In the genomic region with DNA sequence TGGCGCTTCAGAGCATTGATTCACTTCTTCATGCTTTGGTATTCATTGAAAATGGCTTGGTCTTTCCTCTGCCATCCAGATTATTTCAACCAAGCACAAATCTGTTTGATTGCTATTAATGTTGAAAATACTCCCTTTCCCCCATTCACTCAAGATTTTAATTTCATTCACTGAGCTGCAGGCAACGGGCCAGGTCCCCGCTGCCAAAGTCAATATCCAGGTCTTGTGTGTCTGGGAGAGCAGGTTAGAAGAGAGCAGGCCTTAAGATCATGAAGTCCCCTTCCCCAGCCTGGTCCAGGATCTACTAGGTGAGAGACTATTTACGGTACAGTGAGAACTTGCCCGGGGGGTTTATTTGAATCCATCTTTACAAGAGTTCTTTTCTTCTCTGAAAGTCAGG, we compare ENCODE assay signal across 17 mouse cellular contexts. TPM values are rescaled to one million over a fixed set of nuclear protein-coding genes. Genes with fewer than 3 reads are reported as not detected.
A peak's percentile ranks its signal among the peaks of the same experiment; 100 is the strongest.
DNase-seq lines count a peak whose midpoint lies in the region; ATAC-seq lines count a peak whose summit lies in the region.
"Had no signal": no experiment of that assay in that cellular context is flagged by ENCODE, and none has a peak within 500 bp of the region (broad histone marks: within the 10 kb centered on the region; RNA-seq: fewer than 3 reads in every experiment).

No protein-coding gene starts in this region.

- H3K9me3 ChIP-seq in neural tube, embryonic 11.5 days (ENCODE audit: control insufficient read depth, low read length), result no peaks in the 10 kb centered on the region
- H3K9me3 ChIP-seq in embryonic facial prominence, embryonic 15.5 days (replicated peaks), result no peaks in the 10 kb centered on the region
- H3K9me3 ChIP-seq in forebrain, embryonic 11.5 days (ENCODE audit: control insufficient read depth, low read length), result no peaks in the 10 kb centered on the region
- H3K9me3 ChIP-seq: heart, embryonic 12.5 days; hindbrain, embryonic 10.5 days; hindbrain, embryonic 15.5 days had no signal

- ATAC-seq in neural tube, embryonic 11.5 days (ENCODE audit: insufficient read depth, low FRiP score, low TSS enrichment), result no peak
- no peak for ATAC-seq in embryonic facial prominence, embryonic 15.5 days (ENCODE audit: insufficient number of reproducible peaks, low FRiP score, low TSS enrichment, low read depth)
- no peak for ATAC-seq in forebrain, embryonic 11.5 days (replicated peaks; ENCODE audit: low FRiP score)
- ATAC-seq: forebrain, embryonic 14.5 days had no signal

- no peak overlapping the region for H3K9ac ChIP-seq in neural tube, embryonic 11.5 days (ENCODE audit: low read length)
- no peak overlapping the region for H3K9ac ChIP-seq in embryonic facial prominence, embryonic 15.5 days
- H3K9ac ChIP-seq in forebrain, embryonic 11.5 days (ENCODE audit: low read length), result no peak overlapping the region
- H3K9ac ChIP-seq: heart, embryonic 12.5 days; hindbrain, embryonic 15.5 days had no signal

- peak; percentile 57 to 59 for DNase-seq in cerebellum, postnatal 10 days
- DNase-seq in cerebellum, postnatal 36 days, result no peak
- DNase-seq in lung, adult 18-20 months, result peak; percentile 18 to 34
- DNase-seq in lung, postnatal 14 days, result no peak
- peak; percentile 6 for DNase-seq in neural tube, embryonic 11.5 days (ENCODE audit: low spot score)
- no peak for DNase-seq in neural tube, embryonic 10.5 days (ENCODE audit: extremely low spot score, low spot score)
- DNase-seq in forebrain, embryonic 11.5 days (ENCODE audit: low spot score), result no peak
- DNase-seq: adrenal gland, postnatal 14 days; cerebellum, adult 11-12 months; cerebellum, adult 9-10 months; gastrocnemius, adult 2 months; gastrocnemius, postnatal 25 days had no signal

- no peak overlapping the region for H3K4me3 ChIP-seq in neural tube, embryonic 11.5 days (ENCODE audit: low read depth, low read length)
- no peak overlapping the region for H3K4me3 ChIP-seq in embryonic facial prominence, embryonic 15.5 days (replicated peaks)
- H3K4me3 ChIP-seq in forebrain, embryonic 11.5 days (ENCODE audit: low read depth, low read length), result no peak overlapping the region
- H3K4me3 ChIP-seq: gastrocnemius, adult 2 months; heart, embryonic 12.5 days; hindbrain, embryonic 10.5 days; hindbrain, embryonic 15.5 days had no signal

- WGBS in neural tube, embryonic 11.5 days, result 93% methylated on average over 5 of the region's 5 CpGs
- 77% methylated on average over 5 of the region's 5 CpGs for WGBS in embryonic facial prominence, embryonic 15.5 days
- WGBS in forebrain, embryonic 11.5 days, result 94% methylated on average over 5 of the region's 5 CpGs

- no peaks in the 10 kb centered on the region for H3K4me1 ChIP-seq in neural tube, embryonic 11.5 days (ENCODE audit: control insufficient read depth, insufficient read depth, low read length)
- H3K4me1 ChIP-seq in embryonic facial prominence, embryonic 15.5 days, result peaks cover 20% of the 10 kb centered on the region
- no peaks in the 10 kb centered on the region for H3K4me1 ChIP-seq in forebrain, embryonic 11.5 days (replicated peaks; ENCODE audit: control insufficient read depth, insufficient read depth, low read length)

- H3K4me2 ChIP-seq in neural tube, embryonic 11.5 days (ENCODE audit: low read depth), result no peak overlapping the region
- no peak overlapping the region for H3K4me2 ChIP-seq in embryonic facial prominence, embryonic 15.5 days (replicated peaks)
- H3K4me2 ChIP-seq in forebrain, embryonic 11.5 days (ENCODE audit: low read depth, low read length, severe bottlenecking), result no peak overlapping the region
- H3K4me2 ChIP-seq: heart, embryonic 12.5 days; hindbrain, embryonic 15.5 days had no signal

- no peak overlapping the region for H3K27ac ChIP-seq in neural tube, embryonic 11.5 days (ENCODE audit: low read depth, low read length)
- 0 out of 2 replicates have a peak overlapping the region, but pooled peaks have one; percentile 51 for H3K27ac ChIP-seq in embryonic facial prominence, embryonic 15.5 days (replicated peaks)
- H3K27ac ChIP-seq in forebrain, embryonic 11.5 days (ENCODE audit: low read depth, low read length), result no peak overlapping the region
- H3K27ac ChIP-seq: gastrocnemius, adult 2 months; hindbrain, embryonic 10.5 days; hindbrain, embryonic 15.5 days had no signal

- H3K27me3 ChIP-seq in neural tube, embryonic 11.5 days (ENCODE audit: control insufficient read depth, insufficient read depth, low read length), result no peaks in the 10 kb centered on the region
- H3K27me3 ChIP-seq in embryonic facial prominence, embryonic 15.5 days, result no peaks in the 10 kb centered on the region
- H3K27me3 ChIP-seq in forebrain, embryonic 11.5 days (ENCODE audit: control insufficient read depth, insufficient read depth, low read length), result no peaks in the 10 kb centered on the region
- H3K27me3 ChIP-seq: heart, embryonic 12.5 days; hindbrain, embryonic 15.5 days had no signal

- peaks cover 2% of the 10 kb centered on the region for H3K36me3 ChIP-seq in neural tube, embryonic 11.5 days (ENCODE audit: control insufficient read depth, insufficient read depth, low read length)
- H3K36me3 ChIP-seq in embryonic facial prominence, embryonic 15.5 days, result peaks cover 23% of the 10 kb centered on the region
- H3K36me3 ChIP-seq in forebrain, embryonic 11.5 days (ENCODE audit: control insufficient read depth, insufficient read depth, low read length), result no peaks in the 10 kb centered on the region

RNA-seq across cellular contexts. Expression of gene Ltbp2, which starts 38.6 kb away (rescaled TPM):
- 0.17 and 0.20 TPM in 2 replicates for polyA plus RNA-seq in neural tube, embryonic 11.5 days (2014; fragmentation: Nextera tagmentation; extraction: Ambion mirVana)
- polyA plus RNA-seq in embryonic facial prominence, embryonic 15.5 days (2015; fragmentation: Nextera tagmentation; extraction: Ambion mirVana), result 11.9 and 12.0 TPM in 2 replicates
- 0.65 TPM in 1 of 2 replicates, not detected in the other for polyA plus RNA-seq in forebrain, embryonic 11.5 days (2014; fragmentation: Nextera tagmentation; extraction: Ambion mirVana)
- polyA plus RNA-seq: forebrain, embryonic 14.5 days had no signal

RNA-seq across cellular contexts. Expression of gene Fcf1, which starts 55.7 kb away (rescaled TPM):
- polyA plus RNA-seq in neural tube, embryonic 11.5 days (2014; fragmentation: Nextera tagmentation; extraction: Ambion mirVana), result 152 and 154 TPM in 2 replicates
- polyA plus RNA-seq in embryonic facial prominence, embryonic 15.5 days (2015; fragmentation: Nextera tagmentation; extraction: Ambion mirVana), result 125 and 130 TPM in 2 replicates
- 141 and 148 TPM in 2 replicates for polyA plus RNA-seq in forebrain, embryonic 11.5 days (2014; fragmentation: Nextera tagmentation; extraction: Ambion mirVana)

RNA-seq across cellular contexts. Expression of gene Arel1, which starts 55.7 kb away (rescaled TPM):
- 25.3 and 26.8 TPM in 2 replicates for polyA plus RNA-seq in neural tube, embryonic 11.5 days (2014; fragmentation: Nextera tagmentation; extraction: Ambion mirVana)
- 10.8 and 11.0 TPM in 2 replicates for polyA plus RNA-seq in embryonic facial prominence, embryonic 15.5 days (2015; fragmentation: Nextera tagmentation; extraction: Ambion mirVana)
- 25.1 and 29.3 TPM in 2 replicates for polyA plus RNA-seq in forebrain, embryonic 11.5 days (2014; fragmentation: Nextera tagmentation; extraction: Ambion mirVana)

Comparison
In these comparisons a context has a peak if more than half of its experiments do, and no peak if none do; other contexts are left out.
1. DNase-seq: peak in cerebellum, postnatal 10 days (2 of 2), lung, adult 18-20 months (2 of 2) and neural tube, embryonic 11.5 days (single experiment); none in cerebellum, postnatal 36 days (0 of 2), lung, postnatal 14 days (single experiment), neural tube, embryonic 10.5 days (single experiment) and forebrain, embryonic 11.5 days (single experiment).